Mouse (Mus musculus) monocyte, adult 2 months (primary cell): ENCODE data around the gene Ppp1r14a.

Source experiments
- DNase-seq, 2 experiments: peaks; one replicate each; pipeline ENCODE4 v3.0.0; 2022; ENCODE audit warnings: low spot score in 2 of 2, low read depth in 1 of 2

Gene Ppp1r14a

GRCm38 (mm10) chr7:29279261-29279660 lies 9.8 kb upstream of the Ppp1r14a start:
- DNase-seq: no peak

GRCm38 (mm10) chr7:29279924-29280323 lies 9.2 kb upstream of the Ppp1r14a start:
- DNase-seq: no peak

- no peak for DNase-seq
Measured at GRCm38 (mm10) chr7:29280801-29281200, 8.3 kb upstream of the Ppp1r14a start.

- DNase-seq: no peak
Measured at GRCm38 (mm10) chr7:29281201-29282073, 7.7 kb upstream of the Ppp1r14a start, which contains the start of gene Spint2. Spint2 (minus strand) TSS chr7:29281912.

- no peak for DNase-seq
Measured at GRCm38 (mm10) chr7:29282074-29282554, 7.0 kb upstream of the Ppp1r14a start.

- DNase-seq: no peak
Measured at GRCm38 (mm10) chr7:29283876-29284275, 5.2 kb upstream of the Ppp1r14a start.

GRCm38 (mm10) chr7:29284523-29284922 lies 4.6 kb upstream of the Ppp1r14a start:
- DNase-seq: no peak

- no peak for DNase-seq
Measured at GRCm38 (mm10) chr7:29287481-29287880, 1.6 kb upstream of the Ppp1r14a start.

- DNase-seq: no peak
Measured at GRCm38 (mm10) chr7:29288079-29288478, 1.0 kb upstream of the Ppp1r14a start.

- no peak for DNase-seq
Measured at GRCm38 (mm10) chr7:29289856-29290255, 748 bp downstream of the Ppp1r14a start.

- no peak for DNase-seq
Measured at GRCm38 (mm10) chr7:29290691-29291485, 1.8 kb downstream of the Ppp1r14a start.

- no peak for DNase-seq
Measured at GRCm38 (mm10) chr7:29291616-29292457, 2.7 kb downstream of the Ppp1r14a start.

- no peak for DNase-seq
Measured at GRCm38 (mm10) chr7:29292458-29293098, 3.5 kb downstream of the Ppp1r14a start.

- DNase-seq: no peak
Measured at GRCm38 (mm10) chr7:29293131-29294065, 4.3 kb downstream of the Ppp1r14a start.

GRCm38 (mm10) chr7:29294111-29294761 lies 5.1 kb downstream of the Ppp1r14a start:
- no peak for DNase-seq

GRCm38 (mm10) chr7:29295861-29296647 lies 6.9 kb downstream of the Ppp1r14a start:
- DNase-seq: no peak

- peak in 1 of 2 experiments; percentile 19 for DNase-seq
Measured at GRCm38 (mm10) chr7:29296998-29297397, 7.9 kb downstream of the Ppp1r14a start.

- DNase-seq: peak in 1 of 2 experiments; percentile 24
Measured at GRCm38 (mm10) chr7:29301127-29301566, 12.0 kb downstream of the Ppp1r14a start.
